Mouse (Mus musculus): Measurements from ENCODE around the gene Ankrd63.

GRCm38 (mm10) chr2:118673686-118674465, 29.9 kb downstream of the Ankrd63 start:
- TF ChIP-seq CTCF (IDR thresholded peaks at IDR 0.05; ENCODE audit: borderline replicate concordance, insufficient read depth, low read length) (no peak), POLR2A (IDR thresholded peaks at IDR 0.05; ENCODE audit: low read depth, low read length) (no peak)
